Mouse (Mus musculus) bone marrow macrophage, adult 2 months (primary cell): ENCODE measurements around the gene Bcl2.

Experiments used
- CTCF ChIP-seq: IDR thresholded peaks from 2 replicates; pipeline ENCODE4 v1.5.1; 2012; ENCODE audit warnings: low read depth, mild to moderate bottlenecking, low read length, moderate library complexity
- POLR2A ChIP-seq: IDR thresholded peaks from 2 replicates; pipeline ENCODE4 v1.6.1; 2012; ENCODE audit warnings: mild to moderate bottlenecking, low read depth, low read length, borderline replicate concordance

- TF ChIP-seq POLR2A (no peak), CTCF (no peak)
Measured at GRCm38 (mm10) chr1:106527537-106527936, 186.5 kb downstream of the Bcl2 start.
